21 mouse cellular contexts compared by ENCODE assay signal in genomic region chr7:92817886-92818285, GRCm38 (mm10). TPM values are rescaled to one million over a fixed set of nuclear protein-coding genes. Genes with fewer than 3 reads are reported as not detected.
DNase-seq lines count a peak whose midpoint lies in the region; ATAC-seq and TF ChIP-seq lines count a peak whose summit lies in the region.
"Had no signal": no experiment of that assay in that cellular context is flagged by ENCODE, and none has a peak within 500 bp of the region (broad histone marks: within the 10 kb centered on the region; RNA-seq: fewer than 3 reads in every experiment).

No protein-coding gene starts in this region.

- no peak for TF ChIP-seq CTCF in heart, adult 2 months (IDR thresholded peaks at IDR 0.05)
- no peak for TF ChIP-seq CTCF in G1E (IDR thresholded peaks at IDR 0.05; ENCODE audit: low read depth, low read length)

- ATAC-seq in G1E (ENCODE audit: extremely low read depth, insufficient number of reproducible peaks, low FRiP score, poor library complexity, severe bottlenecking): peak; percentile 28; the same call in 1 of the 2 replicates
- no peak for ATAC-seq in frontal cortex, adult (ENCODE audit: low TSS enrichment)
- ATAC-seq: forebrain, embryonic 15.5 days; midbrain, embryonic 13.5 days had no signal

- TF ChIP-seq EP300 in heart, adult 2 months (IDR thresholded peaks at IDR 0.05; ENCODE audit: insufficient read depth, low read depth, low read length): 0 out of 2 replicates have a peak, but pooled peaks have one; percentile 21

- H3K27ac ChIP-seq in heart, adult 2 months: no peak overlapping the region
- H3K27ac ChIP-seq: forebrain, embryonic 15.5 days; heart, embryonic 13.5 days; hindbrain, embryonic 14.5 days; kidney, embryonic 15.5 days; limb, embryonic 12.5 days; liver, embryonic 14.5 days; lung, embryonic 15.5 days; midbrain, embryonic 13.5 days had no signal

- intact Hi-C loops in heart, adult 2 months (cut with DNase I): no loop called here

- no peaks in the 10 kb centered on the region for H3K9me3 ChIP-seq in G1E (replicated peaks)
- H3K9me3 ChIP-seq: forebrain, embryonic 15.5 days; heart, embryonic 13.5 days; kidney, embryonic 15.5 days; limb, embryonic 12.5 days; lung, embryonic 15.5 days; megakaryocyte, embryonic 14.5 days; midbrain, embryonic 13.5 days had no signal

- WGBS in heart, adult 2 months: 37% methylated on average over 9 of the region's 9 CpGs

- H3K4me3 ChIP-seq in heart, adult 2 months: no peak overlapping the region
- H3K4me3 ChIP-seq in G1E (ENCODE audit: low read depth, low read length): no peak overlapping the region
- H3K4me3 ChIP-seq: forebrain, embryonic 15.5 days; heart, embryonic 13.5 days; kidney, embryonic 15.5 days; limb, embryonic 12.5 days; lung, embryonic 15.5 days; megakaryocyte, embryonic 14.5 days; midbrain, embryonic 13.5 days had no signal

- peaks cover 3% of the 10 kb centered on the region for H3K4me1 ChIP-seq in heart, adult 2 months (ENCODE audit: control insufficient read depth, insufficient read depth, low read length)
- H3K4me1 ChIP-seq in G1E (ENCODE audit: insufficient read depth, low read depth, low read length): 0 out of 2 replicates have a peak, but pooled peaks cover 2% of the 10 kb centered on the region
- H3K4me1 ChIP-seq: heart, embryonic 13.5 days; kidney, embryonic 15.5 days; lung, embryonic 15.5 days; midbrain, embryonic 13.5 days had no signal

- H3K9ac ChIP-seq in heart, adult 2 months (ENCODE audit: low read depth, low read length): no peak overlapping the region
- H3K9ac ChIP-seq: forebrain, embryonic 15.5 days; heart, embryonic 13.5 days; hindbrain, embryonic 14.5 days; kidney, embryonic 15.5 days; limb, embryonic 12.5 days; liver, embryonic 14.5 days; lung, embryonic 15.5 days; midbrain, embryonic 13.5 days had no signal

- DNase-seq in heart, adult 2 months: no peak
- no peak for DNase-seq in heart, adult 8-10 months (ENCODE audit: low spot score)
- peak; percentile 21 to 27 for DNase-seq in spleen, adult 18-20 months
- DNase-seq in spleen, postnatal 14 days (ENCODE audit: low spot score in 2 of 2): no peak
- DNase-seq in G1E (ENCODE audit: low spot score): no peak
- DNase-seq in kidney, adult 8-10 months: no peak
- DNase-seq: adrenal gland, postnatal 25 days; cerebellum, adult 8-10 months; heart, postnatal 4 days; kidney, postnatal 36 days; layer of hippocampus, postnatal 36 days had no signal

- TF ChIP-seq POLR2A in heart, adult 2 months (IDR thresholded peaks at IDR 0.05; ENCODE audit: insufficient read depth, low read depth, low read length): no peak

- no peaks in the 10 kb centered on the region for H3K27me3 ChIP-seq in heart, adult 2 months (ENCODE audit: control insufficient read depth, insufficient read depth, low read length)
- peaks cover 3% of the 10 kb centered on the region; the same call in 1 of the 2 replicates for H3K27me3 ChIP-seq in G1E (ENCODE audit: insufficient read depth, low read length)
- H3K27me3 ChIP-seq: forebrain, embryonic 15.5 days; heart, embryonic 13.5 days; kidney, embryonic 15.5 days; limb, embryonic 12.5 days; lung, embryonic 15.5 days; midbrain, embryonic 13.5 days had no signal

- H3K36me3 ChIP-seq in heart, adult 2 months (ENCODE audit: control insufficient read depth, insufficient read depth, low read length): no peaks in the 10 kb centered on the region
- no peaks in the 10 kb centered on the region for H3K36me3 ChIP-seq in G1E (replicated peaks)
- H3K36me3 ChIP-seq: forebrain, embryonic 15.5 days; heart, embryonic 13.5 days; kidney, embryonic 15.5 days; limb, embryonic 12.5 days; lung, embryonic 15.5 days; midbrain, embryonic 13.5 days had no signal

- 0 out of 2 replicates have a peak, but pooled peaks cover 2% of the 10 kb centered on the region for H3K79me2 ChIP-seq in heart, adult 2 months (replicated peaks; ENCODE audit: control insufficient read depth, insufficient read depth, low read length)

RNA-seq across cellular contexts. Expression of gene Ddias, which starts 56.2 kb away (rescaled TPM):
- under 1 TPM; 0.30 to 0.44 TPM for total RNA-seq in heart, adult 2 months (2021)
- polyA plus RNA-seq in heart, adult 2 months (2012; rRNA removed): 0.09 and 0.16 TPM in 2 replicates
- total RNA-seq in heart, adult 8-10 months (2022): under 1 TPM; 0.16 to 0.41 (median 0.33) TPM
- 86.3 and 95.7 TPM in 2 replicates for total RNA-seq in G1E (2014; fragmentation: Nextera tagmentation)
- total RNA-seq in G1E (2017): 32.1 and 40.8 TPM in 2 replicates
- polyA plus RNA-seq in G1E (2012): 23.3 and 26.8 TPM in 2 replicates

RNA-seq across cellular contexts. Expression of gene Prcp, which starts 56.4 kb away (rescaled TPM):
- total RNA-seq in heart, adult 2 months (2021): 10 to 100 TPM; 10.1 to 10.2 TPM
- polyA plus RNA-seq in heart, adult 2 months (2012; rRNA removed): 13.2 and 18.8 TPM in 2 replicates
- 10 to 100 TPM in 2 of 4 experiments, 1 to 10 TPM in 2; 6.4 to 11.4 (median 9.2) TPM for total RNA-seq in heart, adult 8-10 months (2022)
- total RNA-seq in G1E (2014; fragmentation: Nextera tagmentation): 41.2 and 47.6 TPM in 2 replicates
- 12.5 and 12.9 TPM in 2 replicates for total RNA-seq in G1E (2017)
- polyA plus RNA-seq in G1E (2012): 30.0 and 42.5 TPM in 2 replicates

Comparison
In these comparisons a context has a peak if more than half of its experiments do, and no peak if none do; other contexts are left out.
1. DNase-seq: peak in spleen, adult 18-20 months (2 of 2); none in heart, adult 2 months (0 of 2), heart, adult 8-10 months (single experiment), spleen, postnatal 14 days (0 of 2), G1E (single experiment) and kidney, adult 8-10 months (0 of 2).
2. RNA of gene Ddias, which starts 56.2 kb away (total RNA-seq): 32.1 to 95.7 TPM in G1E; 0.30 to 0.44 TPM in heart, adult 2 months and 0.16 to 0.41 TPM in heart, adult 8-10 months; every median in the first group is over 10 times any median in the second.